Mouse (Mus musculus): ENCODE results near the gene Nacc1.

- no peak for TF ChIP-seq CTCF (IDR thresholded peaks at IDR 0.05; ENCODE audit: extremely low read depth, insufficient read depth, low read length)
- no peak for TF ChIP-seq POLR2A (IDR thresholded peaks at IDR 0.05; ENCODE audit: extremely low read depth, insufficient read depth, low read length)
These were observed 26.5 kb upstream of the Nacc1 start for GRCm38 (mm10) chr8:84714161-84714560.

Data from cortical plate, adult 2 months (tissue).